Mouse (Mus musculus) erythroblast, adult 5-6 weeks (primary cell): ENCODE measurements at regions not wholly inside any gene's neighbourhood (a gene's known extent, or its start where the extent isn't known, plus 50 kb on each side); places are given as distances from the start of the nearest gene placed in this dataset.

ENCODE experiments used
- ATAC-seq: replicated peaks from 2 replicates; pipeline ENCODE4 v1.8.0; 2016; ENCODE audit warnings: moderate number of reproducible peaks, mild to moderate bottlenecking, moderate TSS enrichment, inconsistent platforms; ENCODE audit not compliant: poor library complexity, low FRiP score, severe bottlenecking

DNA sequence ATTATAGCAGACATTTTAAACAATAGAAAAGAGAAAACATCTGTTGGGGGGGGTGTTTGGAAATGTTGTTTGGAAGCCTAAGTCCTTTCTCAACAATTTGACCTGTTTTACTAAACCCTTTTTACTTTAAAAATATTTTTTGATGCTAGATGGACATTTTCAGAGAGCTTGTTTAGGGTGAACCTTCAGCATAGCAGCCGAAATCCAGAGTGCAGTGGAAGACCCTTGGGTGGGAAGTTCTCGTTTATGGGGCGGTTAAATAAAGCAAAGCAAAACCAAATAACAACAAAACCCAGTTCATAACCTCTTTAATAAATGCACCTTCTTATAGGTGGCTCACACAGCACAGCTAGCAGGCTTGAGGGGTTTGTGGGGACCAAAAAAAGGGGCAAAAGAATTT is 62.4 kb upstream of the Ppara start:
- no peak for ATAC-seq

DNA sequence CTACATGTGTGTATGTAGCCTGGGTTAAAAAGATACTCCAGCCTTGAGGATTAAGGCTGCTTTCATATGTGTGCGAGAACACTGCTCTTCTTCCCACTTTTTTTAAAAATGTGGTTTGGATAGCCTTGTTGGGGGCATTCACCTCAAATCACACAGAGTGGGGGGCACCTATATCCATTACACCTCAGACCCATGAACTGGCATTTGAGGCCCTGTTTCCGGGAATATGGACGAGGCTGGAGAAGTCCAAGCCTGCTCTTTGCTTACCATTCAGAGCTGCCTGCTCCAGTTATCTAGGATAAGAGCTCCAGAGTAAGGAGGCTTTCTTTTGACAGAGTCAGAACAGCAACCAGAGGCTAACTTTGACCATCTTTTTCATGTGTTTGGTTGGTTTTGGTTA is 61.9 kb upstream of the Ppara start:
- ATAC-seq = no peak

DNA sequence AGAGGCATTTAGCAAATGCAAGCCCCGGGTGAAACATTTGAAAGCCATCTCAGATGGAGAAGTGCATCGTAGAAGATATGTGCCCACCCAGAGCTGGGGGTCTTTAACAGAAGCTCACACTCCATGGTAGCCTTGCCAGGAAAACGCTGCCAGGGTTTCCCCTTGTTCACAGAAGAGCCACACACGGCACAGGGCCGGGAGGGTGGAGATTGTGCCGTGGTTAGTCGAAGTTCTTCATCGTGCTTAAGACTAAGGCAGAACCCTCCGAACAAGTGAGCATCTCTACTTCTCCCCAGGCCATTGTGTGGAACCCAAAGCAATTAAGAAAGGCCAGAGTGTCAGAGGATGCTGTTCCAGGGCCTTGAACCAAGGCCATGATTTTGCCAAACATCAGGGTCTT is 61.3 kb upstream of the Ppara start:
- no peak for ATAC-seq

DNA sequence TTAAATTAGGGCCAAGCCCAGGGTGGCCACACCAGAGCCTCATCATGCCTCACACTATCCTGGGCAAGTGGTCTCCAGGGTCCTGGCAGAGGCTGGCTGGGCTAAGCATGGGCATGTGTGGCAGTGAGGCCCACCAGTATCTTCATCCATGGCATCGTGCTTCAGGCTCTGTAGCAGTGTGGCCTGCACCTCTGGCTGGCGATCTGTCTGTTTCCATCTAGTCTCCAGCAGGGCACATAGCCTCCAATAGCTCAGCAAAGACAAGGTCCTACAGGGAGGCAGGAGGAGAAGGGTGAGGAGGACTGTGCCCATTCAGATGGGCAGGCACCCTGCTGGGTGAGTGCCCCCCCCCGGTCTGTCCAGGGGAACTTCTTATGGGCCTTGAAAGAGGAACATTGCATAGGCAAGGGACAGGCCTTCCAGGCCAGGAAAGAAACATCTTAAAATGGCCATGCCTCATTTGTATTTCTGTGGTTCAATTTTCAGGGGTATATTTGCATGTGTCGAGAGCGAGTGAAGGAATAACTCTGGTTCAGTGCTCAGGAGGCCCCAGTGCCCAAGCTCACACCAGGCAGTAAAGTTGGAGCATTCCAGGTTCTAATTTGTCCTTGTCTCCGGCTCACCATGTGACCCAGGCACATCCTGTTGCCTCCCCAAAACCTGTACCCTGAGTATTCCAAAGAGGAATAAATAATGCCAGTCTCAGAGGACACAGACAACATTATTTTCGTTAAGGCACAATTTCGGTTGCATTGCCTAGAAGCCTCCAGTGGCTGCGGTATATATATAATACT is 60.4 kb upstream of the Ppara start:
- ATAC-seq = no peak

DNA sequence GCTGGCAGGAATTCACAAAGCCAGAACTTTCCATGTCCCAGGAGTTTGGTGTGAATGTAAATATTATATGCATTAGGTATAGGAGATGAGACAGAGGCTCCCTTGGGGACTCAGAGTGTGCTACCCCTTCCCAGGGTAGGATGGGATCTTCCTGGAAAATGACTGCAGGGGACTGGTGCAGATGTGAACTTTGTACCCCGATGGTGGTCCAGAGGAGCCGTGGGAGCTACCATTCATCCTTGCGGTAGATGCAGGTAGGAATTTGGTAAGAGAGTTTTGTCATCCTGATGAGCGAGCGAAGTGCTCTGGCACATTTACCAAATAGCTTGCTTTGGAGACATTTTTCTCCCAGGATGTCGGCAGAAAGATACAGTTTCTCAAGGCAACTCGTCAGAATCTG is 59.7 kb upstream of the Ppara start:
- ATAC-seq = no peak

DNA sequence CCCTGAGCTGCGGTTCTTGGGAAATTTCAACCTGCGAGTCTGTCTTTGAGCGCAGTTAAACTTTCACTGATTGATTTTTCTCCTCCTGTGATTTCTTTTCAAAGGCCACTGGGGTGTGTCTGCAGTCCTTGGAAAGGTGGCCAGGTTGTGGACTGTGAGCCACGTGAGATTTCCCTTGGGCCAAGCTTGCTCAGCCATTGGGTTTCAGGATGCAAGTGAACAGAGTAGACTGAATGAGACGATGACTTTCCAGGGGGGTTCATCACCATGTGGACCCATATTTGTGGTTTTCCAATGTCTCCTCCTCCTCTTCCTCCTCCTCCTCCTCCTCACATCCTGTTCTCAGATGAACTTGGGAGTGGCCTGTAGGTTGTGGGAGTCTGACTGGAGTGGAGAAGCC is 59.0 kb upstream of the Ppara start:
- no peak for ATAC-seq

DNA sequence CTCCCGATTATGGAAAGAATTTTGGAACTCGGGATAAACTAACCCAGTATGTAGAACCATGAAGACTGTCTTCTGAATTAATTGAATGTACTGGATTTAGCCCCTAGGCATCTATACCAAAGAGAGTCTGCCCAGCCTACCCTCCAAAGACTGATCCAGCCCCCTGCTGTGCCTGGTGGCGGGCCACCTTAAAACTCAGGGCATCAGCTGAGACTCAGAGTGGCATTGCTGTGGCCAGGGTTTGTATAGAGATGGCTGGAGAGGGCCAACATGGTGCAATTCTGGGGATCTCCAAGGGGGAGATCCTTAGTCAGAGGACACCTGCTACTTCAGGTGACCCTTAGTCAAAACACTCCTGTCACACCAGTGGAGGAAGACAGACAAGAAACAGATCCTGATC is 58.6 kb upstream of the Ppara start:
- no peak for ATAC-seq

DNA sequence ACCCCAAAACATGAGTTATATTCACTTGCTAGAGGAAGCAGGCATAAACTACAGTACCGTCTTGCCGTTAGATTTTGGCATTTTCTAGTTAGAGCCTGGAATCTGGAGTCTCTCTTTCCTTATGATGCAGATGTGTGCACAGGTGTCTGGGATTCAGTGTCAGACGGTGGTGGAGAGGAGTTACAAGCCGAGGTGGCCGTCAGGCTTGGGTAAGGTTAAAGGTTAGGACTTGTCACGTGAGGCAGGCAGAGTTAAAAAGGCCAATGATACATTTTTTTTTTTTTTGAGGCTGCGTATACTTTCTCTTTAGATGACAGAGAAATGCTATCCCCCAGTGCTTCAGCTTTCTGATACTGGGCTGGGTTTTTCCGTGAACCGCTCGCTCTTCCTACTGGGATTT is 57.9 kb upstream of the Ppara start:
- ATAC-seq = no peak

DNA sequence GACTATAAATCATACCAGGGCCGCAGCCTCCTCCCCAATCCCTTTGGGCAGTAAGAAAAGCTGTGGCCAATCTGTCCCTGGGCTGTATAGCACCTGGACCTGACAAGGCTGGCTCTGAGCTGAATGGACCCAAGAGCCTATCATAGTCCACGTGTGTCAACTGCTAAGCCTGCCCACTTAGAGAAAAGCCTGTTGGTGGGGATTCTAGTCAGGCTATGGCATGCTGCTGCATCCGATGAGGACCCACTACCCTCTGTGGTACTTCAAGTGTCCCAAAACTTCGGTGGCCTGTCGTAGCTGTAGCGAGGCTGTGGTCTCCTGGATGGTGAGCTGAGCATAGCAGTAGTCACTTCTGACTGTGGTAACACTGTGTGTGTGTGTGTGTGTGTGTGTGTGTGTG is 57.4 kb upstream of the Ppara start:
- ATAC-seq = no peak

DNA sequence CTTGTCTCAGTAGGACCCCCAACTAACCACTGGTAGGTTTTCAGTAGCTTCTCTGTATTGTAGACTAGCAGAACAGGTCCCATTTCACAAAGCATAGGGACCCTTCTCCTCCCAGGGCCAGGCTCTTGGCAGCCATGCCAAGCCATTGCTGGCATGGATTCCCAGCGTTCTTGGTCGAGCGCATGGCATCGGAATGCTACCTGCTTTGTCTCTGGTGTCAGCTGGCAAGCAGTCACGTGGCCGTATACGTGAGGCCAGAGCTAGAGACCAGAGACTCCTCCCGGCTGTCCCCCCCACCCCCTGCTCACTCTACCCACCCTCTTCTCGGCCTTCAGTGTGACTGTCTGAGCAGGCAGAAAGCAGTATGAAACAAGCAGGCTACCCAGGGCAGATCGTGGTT is 56.9 kb upstream of the Ppara start:
- no peak for ATAC-seq

DNA sequence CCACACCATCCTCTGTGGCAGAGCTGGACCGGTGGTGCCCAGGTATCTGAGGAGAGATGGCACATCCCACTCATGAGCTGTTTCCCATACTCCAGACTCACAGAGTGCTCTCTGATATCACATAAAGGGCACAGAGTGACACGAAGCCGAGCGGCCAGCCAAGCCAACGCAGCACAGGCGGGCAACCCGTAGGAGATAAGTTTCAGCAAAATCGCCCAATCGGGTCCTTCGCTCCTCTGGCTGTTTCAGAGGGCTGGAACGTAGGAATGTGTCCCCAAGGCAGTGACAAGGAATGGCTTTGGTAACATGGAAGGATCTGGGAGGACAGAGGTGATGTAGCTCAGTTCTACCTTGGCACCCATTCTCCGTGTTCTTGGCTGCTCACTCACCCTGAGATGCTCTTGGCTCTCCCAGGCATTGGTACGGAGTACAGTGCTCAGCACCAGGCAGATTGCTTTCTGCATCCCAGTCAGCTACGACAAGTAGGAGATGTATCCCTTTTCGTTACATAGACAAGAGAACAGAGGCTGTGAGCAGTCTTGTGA is 56.4 kb upstream of the Ppara start:
- ATAC-seq = no peak

DNA sequence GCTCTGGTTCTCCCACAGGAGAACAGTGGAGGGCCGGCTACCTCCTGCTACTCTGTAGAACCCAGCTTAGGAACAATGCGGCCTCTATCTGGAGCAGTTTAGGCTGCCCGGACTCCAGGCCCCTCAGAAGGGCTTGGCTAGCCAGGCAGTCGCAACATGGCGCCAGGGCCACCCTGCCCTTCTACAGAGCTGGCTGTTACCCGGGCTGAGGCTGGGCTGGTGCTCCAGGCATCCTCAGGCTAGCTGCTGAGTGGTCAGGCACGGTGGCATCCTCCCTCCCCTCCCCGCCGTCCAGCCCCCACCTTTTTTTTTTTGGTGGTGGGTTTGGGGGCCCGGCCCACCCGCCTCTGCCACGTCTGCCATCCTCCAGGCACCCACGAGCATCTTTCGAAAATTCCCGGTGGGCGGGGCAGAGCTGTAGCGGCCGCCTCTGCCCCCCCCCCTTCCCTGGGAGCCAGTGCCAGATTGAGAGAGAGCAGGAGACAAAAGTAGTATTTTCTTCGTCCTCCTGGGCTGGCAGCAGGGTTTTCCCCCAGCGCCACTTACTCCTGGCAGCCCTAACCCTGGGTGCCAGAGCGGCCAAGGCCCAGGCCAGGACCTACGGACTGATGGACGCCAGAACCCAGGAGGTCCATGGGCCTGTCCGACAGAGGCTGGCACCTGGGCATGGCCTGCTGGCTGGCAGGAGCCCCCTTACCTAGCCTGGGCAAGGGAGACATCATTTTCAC is 55.6 kb upstream of the Ppara start:
- no peak for ATAC-seq

DNA sequence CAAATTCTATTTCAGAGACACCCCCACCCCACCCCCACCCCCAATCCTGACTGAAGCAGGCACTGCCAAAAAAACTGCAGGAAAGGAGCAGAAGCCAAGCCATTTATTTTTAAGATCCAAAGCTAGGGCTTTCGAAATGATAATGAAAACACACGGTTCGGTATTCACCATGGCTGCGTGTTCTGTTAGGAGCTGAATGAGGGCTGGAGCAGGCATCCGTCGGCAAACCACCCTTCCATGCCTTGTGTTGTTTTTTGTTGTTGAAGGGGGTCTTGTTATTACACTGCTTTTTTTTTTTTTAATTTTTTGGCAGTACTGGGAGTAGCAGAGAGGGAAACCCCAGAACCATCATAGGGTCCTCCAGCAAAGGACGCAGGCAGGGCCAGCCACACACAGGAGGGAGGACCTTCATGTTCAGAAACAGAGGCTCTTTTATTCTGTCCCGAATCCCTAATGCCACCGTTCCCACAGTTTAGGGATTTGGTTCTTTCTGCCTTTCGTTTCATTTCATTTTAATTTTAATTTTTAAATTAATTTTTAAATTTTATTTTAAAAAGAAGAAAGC is 54.8 kb upstream of the Ppara start:
- ATAC-seq = no peak

DNA sequence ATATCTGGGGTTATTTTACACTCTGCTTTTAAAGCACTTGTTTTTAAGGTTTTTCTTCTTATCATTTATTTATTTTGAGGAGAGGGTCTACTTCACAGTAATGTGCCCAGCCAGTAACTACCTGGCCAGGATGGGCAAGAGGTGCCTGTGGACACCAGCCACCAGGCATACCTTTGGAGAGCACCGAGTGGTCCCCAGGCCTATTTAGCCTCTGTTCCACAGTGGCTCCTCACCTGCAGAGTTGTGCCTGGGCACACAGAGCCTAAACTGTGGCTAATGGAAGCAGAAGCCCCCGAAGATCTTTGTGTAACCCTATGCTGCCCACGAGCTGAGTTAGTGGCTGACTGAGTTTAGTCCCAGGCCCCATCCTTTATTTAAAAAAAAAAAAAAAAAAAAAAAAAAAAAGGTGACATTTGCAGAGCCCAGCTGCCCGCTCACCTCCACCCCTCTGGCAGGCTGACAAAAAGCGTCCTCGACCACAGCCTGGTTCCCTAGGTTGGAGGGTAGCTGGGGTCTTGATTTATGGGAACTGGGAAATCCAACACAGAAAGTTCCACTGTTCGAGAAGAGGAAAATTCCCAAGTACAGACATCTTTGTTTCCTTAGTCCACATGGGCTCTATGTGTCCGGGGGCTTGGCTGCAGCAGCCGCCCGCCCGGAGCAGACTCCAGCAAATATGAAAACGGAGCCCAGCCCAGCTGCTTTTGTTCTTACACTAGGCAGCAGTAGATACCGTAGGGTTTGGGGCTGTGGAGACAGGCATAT is 54.1 kb upstream of the Ppara start:
- no peak for ATAC-seq

DNA sequence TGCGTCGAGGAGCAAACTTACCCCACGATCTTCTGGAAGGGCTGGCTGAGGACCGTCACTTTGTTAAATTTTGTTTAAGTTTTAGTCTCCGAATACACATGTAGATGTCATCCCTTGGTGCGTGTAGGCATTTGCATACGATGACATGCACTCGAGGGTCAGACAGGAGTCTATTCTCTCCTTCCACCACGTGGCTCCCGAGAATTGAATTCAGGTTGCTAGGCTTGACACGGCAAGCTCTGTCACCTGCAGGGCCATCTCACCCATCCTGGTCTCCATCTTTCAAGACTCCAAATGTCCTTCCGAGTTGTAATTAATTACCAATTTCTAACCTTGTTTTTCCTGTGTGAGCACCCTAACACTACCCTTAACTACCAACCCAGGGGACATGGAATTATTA is 52.7 kb upstream of the Ppara start:
- ATAC-seq = no peak

DNA sequence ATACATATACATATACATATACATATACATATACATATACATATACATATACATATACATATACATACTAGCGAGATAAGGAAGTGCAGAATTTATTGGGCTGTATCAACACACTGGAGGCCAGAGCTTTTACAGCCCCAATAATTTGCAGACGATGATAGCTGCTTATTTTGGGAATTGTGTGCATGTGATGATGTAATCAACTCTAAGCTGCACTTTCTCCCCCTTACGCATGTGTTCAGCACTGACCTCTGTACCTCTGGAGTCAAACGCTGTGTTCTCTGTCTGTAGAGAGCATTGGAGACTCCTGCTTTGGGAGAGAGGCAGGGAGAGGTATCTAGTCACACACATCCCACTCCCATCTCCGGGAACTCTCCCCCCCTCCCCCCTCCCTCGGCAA is 52.0 kb upstream of the Ppara start:
- ATAC-seq = no peak

DNA sequence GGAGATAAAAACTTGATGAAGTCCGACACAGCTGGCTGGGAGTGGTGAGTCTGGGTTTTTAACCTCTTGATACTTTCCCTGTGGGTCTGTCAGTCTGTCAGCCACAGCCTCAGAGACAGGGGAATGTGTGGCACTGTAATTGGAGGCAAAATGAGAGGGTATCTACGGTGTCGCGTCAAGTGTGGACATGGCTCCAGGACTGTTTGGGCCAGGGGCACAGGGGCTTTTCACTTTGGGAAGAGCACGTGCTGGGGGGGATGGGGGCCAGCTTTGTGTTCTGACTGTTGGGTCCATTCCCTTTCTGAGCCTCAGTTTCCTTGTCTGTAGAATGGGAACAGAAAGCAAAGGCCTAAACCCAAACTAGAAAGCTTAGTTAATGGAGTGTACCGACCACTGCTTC is 51.5 kb upstream of the Ppara start:
- no peak for ATAC-seq

DNA sequence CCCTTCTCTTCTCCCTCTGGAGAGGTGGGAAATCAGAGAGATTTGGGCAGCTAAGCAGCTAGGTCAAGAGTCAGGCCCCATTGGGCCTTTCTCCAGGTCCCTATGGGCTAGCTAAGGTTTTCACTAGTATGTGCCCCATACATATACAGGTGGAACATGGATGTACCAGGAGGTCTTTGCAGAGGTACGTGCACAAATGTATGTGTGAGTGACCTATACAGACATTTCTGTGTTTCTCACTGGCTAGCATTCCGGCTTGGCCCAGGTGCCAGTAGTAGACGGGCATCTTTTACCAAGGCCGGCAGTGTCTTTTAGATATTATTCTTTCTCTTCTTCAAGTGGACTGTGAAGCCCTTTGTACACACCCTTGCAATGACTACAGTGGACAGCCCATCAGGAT is 51.1 kb upstream of the Ppara start:
- ATAC-seq = no peak

DNA sequence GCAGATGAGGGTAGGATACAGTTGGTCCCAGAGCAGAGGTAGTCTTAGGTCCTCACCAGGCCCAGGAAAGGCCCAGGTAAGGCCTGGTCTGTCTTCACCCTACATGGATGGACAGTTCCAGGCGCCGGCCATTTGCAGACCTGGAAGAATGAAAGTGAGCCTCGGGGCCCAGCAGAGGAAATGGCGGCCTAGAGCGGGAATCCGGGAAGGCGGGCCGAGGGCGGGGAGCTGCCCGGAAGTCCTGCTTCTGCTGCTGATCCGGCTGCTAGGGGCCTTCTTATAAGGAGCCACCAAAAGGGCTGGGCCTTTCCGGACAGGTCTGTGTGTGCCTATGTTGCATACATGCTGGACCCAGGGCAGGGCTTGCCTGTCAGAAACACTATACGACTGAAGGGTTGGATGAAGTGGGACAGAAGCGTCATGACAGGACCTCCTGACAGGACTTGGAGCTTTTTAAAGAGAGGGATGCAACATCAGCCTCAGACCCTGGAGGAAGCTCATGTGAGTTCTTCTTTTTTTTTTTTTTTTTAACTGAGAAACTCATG is 50.5 kb upstream of the Ppara start:
- ATAC-seq = no peak

DNA sequence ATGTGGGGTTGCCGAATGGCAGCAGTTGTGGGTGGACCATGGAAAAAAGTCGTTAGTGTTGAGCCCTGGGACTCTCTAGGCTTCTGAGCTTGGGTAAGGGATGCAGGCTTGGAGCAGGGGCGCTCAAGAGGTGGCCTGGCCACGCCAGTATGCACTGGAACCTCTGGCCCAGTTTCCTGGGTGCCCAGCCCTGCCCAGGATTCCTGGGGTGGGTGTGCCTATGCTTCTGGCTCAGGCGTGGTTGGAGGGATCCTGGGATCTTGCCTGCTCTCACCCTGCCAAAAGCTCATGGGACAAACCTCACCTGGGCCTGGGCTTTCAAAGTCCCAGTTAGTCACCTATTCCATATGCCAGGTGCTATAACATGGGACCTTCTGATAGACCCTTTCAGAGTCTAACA is 49.9 kb upstream of the Ppara start:
- no peak for ATAC-seq
